Mouse (Mus musculus) gastrocnemius, adult 2 months (tissue): Measurements from ENCODE around the gene Meiob. TPM values are rescaled to one million over a fixed set of nuclear protein-coding genes. Genes with fewer than 3 reads are reported as not detected.

Experiments
- DNase-seq: peaks from one replicate; pipeline ENCODE4 v3.0.0; 2022
- H3K27ac ChIP-seq: fragments of 200-600 bp; 2 replicates; pipeline ENCODE4 v1.8.1; 2022; ENCODE audit warnings: mild to moderate bottlenecking
- H3K4me3 ChIP-seq: fragments of 200-600 bp; 2 replicates; pipeline ENCODE4 v1.8.1; 2022; ENCODE audit warnings: mild to moderate bottlenecking, moderate library complexity
- CTCF ChIP-seq: fragments of 200-600 bp; IDR thresholded peaks from 2 replicates; pipeline ENCODE4 v1.8.1; 2022; ENCODE audit warnings: antibody characterized with exemption, mild to moderate bottlenecking, moderate library complexity
- intact Hi-C: fragments of 180-260 bp; cut with DNase I; formaldehyde crosslinking; loops from one replicate; pipeline ENCODE4 v1.15.1; 2025
- total RNA-seq, 2 experiments: library from RNA; stranded (reverse); gene quantifications; 2 replicates each; pipeline ENCODE4 v1.2.3; 2021

The Meiob gene
- total RNA-seq, 2 experiments from 2014 or later, result not detected

- no peak for DNase-seq
- intact Hi-C loops, result loop anchor here (10.0 kb wide), 1 partner anchor 96 kb away; no protein-coding TSS in a partner anchor
- H3K27ac ChIP-seq, result no peak overlapping the region
- peak; percentile 50 for TF ChIP-seq CTCF
- no peak overlapping the region for H3K4me3 ChIP-seq
Measured at GRCm38 (mm10) chr17:24841133-24841532, 37.0 kb downstream of the Meiob start.

GRCm38 (mm10) chr17:24842631-24843030, 38.5 kb downstream of the Meiob start:
- DNase-seq, result no peak
- peak; percentile 56 for TF ChIP-seq CTCF
- Histone ChIP-seq H3K27ac (no peak overlapping the region), H3K4me3 (no peak overlapping the region)
- intact Hi-C loops, result loop anchor here (10.0 kb wide), 1 partner anchor 98 kb away; no protein-coding TSS in a partner anchor

GRCm38 (mm10) chr17:24844525-24844924, 40.4 kb downstream of the Meiob start:
- intact Hi-C loops, result loop anchor here (10.0 kb wide), 1 partner anchor 100 kb away; no protein-coding TSS in a partner anchor
- no peak for DNase-seq
- Histone ChIP-seq H3K27ac (no peak overlapping the region), H3K4me3 (no peak overlapping the region)
- no peak for TF ChIP-seq CTCF

- no peak for TF ChIP-seq CTCF
- intact Hi-C loops, result loop anchor here (10.0 kb wide), 1 partner anchor 103 kb away; no protein-coding TSS in a partner anchor
- Histone ChIP-seq H3K27ac (no peak overlapping the region), H3K4me3 (no peak overlapping the region)
- DNase-seq, result no peak
Measured at GRCm38 (mm10) chr17:24847386-24847785, 43.3 kb downstream of the Meiob start.

GRCm38 (mm10) chr17:24848600-24849031, 44.5 kb downstream of the Meiob start:
- Histone ChIP-seq H3K27ac (peak overlapping the region; percentile 99), H3K4me3 (peak overlapping the region; percentile 97)
- no peak for TF ChIP-seq CTCF
- intact Hi-C loops, result loop anchor here (10.0 kb wide), 1 partner anchor 104 kb away; no protein-coding TSS in a partner anchor
- no peak for DNase-seq

- TF ChIP-seq CTCF, result peak; percentile 50
- intact Hi-C loops, result loop anchor here (5.0 to 10.0 kb wide), 2 partner anchors 38 to 105 kb away; partner anchors contain the start of genes Nubp2 and Spsb3
- peak overlapping the region; percentile 97 for H3K4me3 ChIP-seq
- H3K27ac ChIP-seq, result peak overlapping the region; percentile 99
- DNase-seq, result no peak
Measured at GRCm38 (mm10) chr17:24849733-24850064, 45.6 kb downstream of the Meiob start.

- intact Hi-C loops, result loop anchor here (5.0 kb wide), 1 partner anchor 37 kb away; the partner anchor contains the start of genes Nubp2 and Spsb3
- TF ChIP-seq CTCF, result peak; percentile 25
- peak; percentile 97 for DNase-seq
- peak within 1 kb of the TSS; percentile 97 for H3K4me3 ChIP-seq
- peak within 1 kb of the TSS; percentile 99 for H3K27ac ChIP-seq
Measured at GRCm38 (mm10) chr17:24850065-24850772, 46.1 kb downstream of the Meiob start, which contains the start of gene Fahd1. Fahd1 (minus strand) TSS chr17:24850364.

DNA sequence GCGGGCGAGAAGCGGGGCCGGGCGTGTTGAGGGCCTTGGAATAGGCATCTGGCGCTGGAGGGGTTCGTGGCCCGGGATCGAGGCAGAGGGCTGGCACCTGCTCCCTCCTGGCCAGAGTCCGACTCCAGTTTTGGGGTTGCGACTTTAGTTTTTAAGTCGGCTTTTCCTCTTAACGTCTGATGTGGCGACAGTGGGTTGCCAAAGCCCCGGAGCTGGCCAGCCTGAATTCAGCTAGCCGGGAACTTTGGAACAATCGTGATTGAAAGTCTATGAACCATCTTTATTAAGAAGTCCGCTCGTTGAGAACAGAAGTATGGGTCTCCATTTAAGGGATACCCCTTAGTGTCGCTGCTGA, 46.7 kb downstream of the Meiob start:
- Histone ChIP-seq H3K27ac (peak overlapping the region; percentile 99), H3K4me3 (peak overlapping the region; percentile 97)
- TF ChIP-seq CTCF, result no peak
- DNase-seq, result no peak
- intact Hi-C loops, result loop anchor here (5.0 kb wide), 1 partner anchor 37 kb away; the partner anchor contains the start of genes Nubp2 and Spsb3

DNA sequence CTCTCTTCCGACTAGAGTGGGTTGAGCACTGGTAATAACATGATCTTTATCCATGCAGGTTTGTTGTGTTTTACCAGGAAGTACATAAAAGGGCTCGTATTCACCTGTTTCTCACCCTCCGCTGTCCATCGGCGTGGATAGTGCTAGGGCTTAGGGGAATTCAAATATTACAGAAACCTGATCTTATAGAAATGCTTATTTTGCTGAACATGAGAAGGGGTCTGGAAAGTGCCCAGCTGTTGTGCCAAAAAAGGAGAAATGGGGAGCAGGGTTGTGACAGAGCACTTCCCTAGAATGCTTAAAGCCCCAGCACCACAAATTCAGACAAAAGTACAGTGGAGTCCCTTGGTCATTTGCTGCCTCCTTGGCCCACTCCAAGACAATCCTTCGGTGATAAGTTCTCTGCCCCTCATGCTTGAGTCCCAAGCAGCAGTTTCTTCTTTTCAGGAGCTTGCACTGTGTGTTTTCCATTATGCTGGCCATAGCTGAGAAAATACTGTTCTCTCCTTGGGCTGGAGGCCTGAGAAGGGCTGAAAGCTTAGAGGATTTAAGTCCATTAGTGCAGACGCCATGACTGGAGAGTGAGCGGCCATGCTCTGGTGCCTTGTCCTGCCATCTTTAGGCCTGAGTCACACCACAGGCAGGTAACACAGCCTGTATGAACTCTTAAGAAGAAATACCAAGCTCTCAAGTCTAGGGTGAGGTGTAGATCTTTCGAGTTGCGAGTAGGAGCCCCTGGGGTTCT, 47.5 kb downstream of the Meiob start:
- Histone ChIP-seq H3K27ac (peak overlapping the region; percentile 99), H3K4me3 (peak overlapping the region; percentile 97)
- DNase-seq, result no peak
- intact Hi-C loops, result loop anchor here (5.0 kb wide), 1 partner anchor 36 kb away; the partner anchor contains the start of genes Nubp2 and Spsb3
- TF ChIP-seq CTCF, result no peak

DNA sequence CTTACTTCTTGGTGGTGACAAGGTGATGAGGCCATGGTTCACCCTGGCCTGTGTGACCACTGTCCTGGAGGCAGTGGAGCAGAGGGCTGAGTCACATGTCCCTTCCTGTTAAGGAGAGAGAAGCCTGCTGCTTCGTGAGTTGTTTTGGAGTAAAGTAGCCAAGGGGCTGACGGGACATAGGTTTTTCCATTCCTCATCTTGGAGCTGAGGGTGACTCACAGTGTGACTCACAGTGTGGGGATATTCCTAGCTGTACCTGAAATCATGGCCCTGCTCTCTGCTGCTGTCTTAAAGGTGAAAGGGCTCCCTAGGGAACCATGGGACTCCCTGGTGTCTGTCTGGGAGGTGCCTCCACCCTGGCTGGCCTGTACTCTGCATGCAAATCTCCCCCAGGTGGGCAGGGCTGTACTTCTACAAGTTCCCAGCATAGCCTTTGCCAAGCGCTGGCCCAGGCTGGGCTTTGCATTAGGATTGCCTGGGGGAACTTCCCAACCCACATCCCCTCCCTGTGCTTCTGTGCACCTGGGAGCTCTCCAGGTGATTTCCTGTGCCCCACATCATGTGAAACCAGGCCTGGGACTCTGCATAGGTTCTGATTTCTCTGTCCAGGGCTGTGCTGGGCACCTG, 51.9 kb downstream of the Meiob start:
- Histone ChIP-seq H3K27ac (no peak overlapping the region), H3K4me3 (no peak overlapping the region)
- TF ChIP-seq CTCF, result no peak
- intact Hi-C loops, result no loop called here
- DNase-seq, result no peak

GRCm38 (mm10) chr17:24856589-24856988, 52.5 kb downstream of the Meiob start:
- no peak for DNase-seq
- TF ChIP-seq CTCF, result no peak
- intact Hi-C loops, result no loop called here
- no peak overlapping the region for H3K27ac ChIP-seq
- no peak overlapping the region for H3K4me3 ChIP-seq

DNA sequence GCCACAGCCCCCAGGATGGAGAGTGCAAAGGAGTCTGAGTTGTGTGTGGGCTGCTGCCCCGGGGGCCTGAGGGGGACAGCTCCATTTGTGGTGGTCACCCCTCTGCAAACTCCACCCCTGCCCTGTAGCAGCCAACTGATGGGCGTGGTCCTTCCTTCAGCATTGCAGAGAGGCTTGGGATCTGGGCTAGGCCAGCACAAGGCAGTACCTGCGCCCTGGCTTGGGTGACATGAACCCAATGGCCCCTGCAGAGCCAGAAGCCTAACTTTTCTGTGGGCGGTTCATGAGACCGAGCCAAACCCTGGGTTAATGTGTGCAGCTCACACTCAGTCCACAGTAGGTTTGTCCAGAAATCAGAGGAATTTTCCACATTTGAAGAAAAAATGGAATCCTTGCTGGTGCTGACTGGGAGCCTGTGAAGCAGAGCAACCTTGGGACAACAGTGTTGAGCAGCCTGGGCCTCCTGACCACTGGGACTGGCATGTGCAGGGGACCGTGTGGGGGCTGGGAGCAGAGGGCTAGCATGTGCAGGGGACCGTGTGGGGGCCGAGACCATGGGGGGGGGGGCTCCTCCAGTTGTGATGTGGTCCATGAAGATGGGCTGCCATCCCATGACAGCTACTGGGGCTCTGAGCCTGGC, 53.9 kb downstream of the Meiob start:
- H3K4me3 ChIP-seq, result no peak overlapping the region
- TF ChIP-seq CTCF, result no peak
- H3K27ac ChIP-seq, result no peak overlapping the region
- intact Hi-C loops, result no loop called here
- no peak for DNase-seq
